Mouse (Mus musculus) kidney, embryonic 16.5 days (tissue): ENCODE data around the gene Psmd5. TPM values are rescaled to one million over a fixed set of nuclear protein-coding genes. Genes with fewer than 3 reads are reported as not detected.

Experiments used
- ATAC-seq: fragments of 200-750 bp; cut with Nextera tagmentation; 2 replicates; pipeline ENCODE4 v1.8.0; 2017; ENCODE audit warnings: moderate TSS enrichment; ENCODE audit not compliant: low FRiP score, low TSS enrichment
- H3K27ac ChIP-seq: fragments of 300-500 bp; sonication (generic); 2 replicates; pipeline ENCODE4 v1.5.1; 2014; ENCODE audit warnings: low read length
- H3K27me3 ChIP-seq: fragments of 300-500 bp; sonication (generic); 2 replicates; pipeline ENCODE4 v1.6.1; 2014; ENCODE audit warnings: low read length, control low read depth, mixed read lengths; ENCODE audit not compliant: insufficient read depth
- H3K36me3 ChIP-seq: fragments of 300-500 bp; sonication (generic); 2 replicates; pipeline ENCODE4 v1.6.1; 2014; ENCODE audit warnings: low read length, control low read depth, mixed read lengths; ENCODE audit not compliant: insufficient read depth
- H3K4me1 ChIP-seq: fragments of 300-500 bp; sonication (generic); 2 replicates; pipeline ENCODE4 v1.6.1; 2014; ENCODE audit warnings: low read length, control low read depth, mixed read lengths; ENCODE audit not compliant: insufficient read depth
- H3K4me2 ChIP-seq: fragments of 300-500 bp; sonication (generic); replicated peaks from 2 replicates; pipeline ENCODE4 v1.6.1; 2014; ENCODE audit warnings: low read depth, low read length
- H3K4me3 ChIP-seq: fragments of 300-500 bp; sonication (generic); 2 replicates; pipeline ENCODE4 v1.5.1; 2014; ENCODE audit warnings: mild to moderate bottlenecking, low read length
- H3K9ac ChIP-seq: fragments of 300-500 bp; sonication (generic); replicated peaks from 2 replicates; pipeline ENCODE4 v1.6.1; 2014; ENCODE audit warnings: low read length
- H3K9me3 ChIP-seq: fragments of 300-500 bp; sonication (generic); 2 replicates; pipeline ENCODE4 v1.6.1; 2016; ENCODE audit warnings: low read length, control low read depth
- WGBS: fragments of 180-500 bp; shearing (Covaris S2); extraction: QIAGEN DNeasy Blood & Tissue Kit; methylation state at CpG from one replicate; pipeline ENCODE4 v1.1.7; 2014; 5-methylcytosine and 5-hydroxymethylcytosine counted together
- polyA plus RNA-seq: library from polyadenylated mRNA; unstranded; fragments of >200 nt; fragmentation: Nextera tagmentation; extraction: Ambion mirVana; gene quantifications from 2 replicates; pipeline ENCODE4 v1.2.1, GENCODE M21; 2015

The Psmd5 gene
- polyA plus RNA-seq, 1 experiment from 2014 or later: 140 TPM

DNA sequence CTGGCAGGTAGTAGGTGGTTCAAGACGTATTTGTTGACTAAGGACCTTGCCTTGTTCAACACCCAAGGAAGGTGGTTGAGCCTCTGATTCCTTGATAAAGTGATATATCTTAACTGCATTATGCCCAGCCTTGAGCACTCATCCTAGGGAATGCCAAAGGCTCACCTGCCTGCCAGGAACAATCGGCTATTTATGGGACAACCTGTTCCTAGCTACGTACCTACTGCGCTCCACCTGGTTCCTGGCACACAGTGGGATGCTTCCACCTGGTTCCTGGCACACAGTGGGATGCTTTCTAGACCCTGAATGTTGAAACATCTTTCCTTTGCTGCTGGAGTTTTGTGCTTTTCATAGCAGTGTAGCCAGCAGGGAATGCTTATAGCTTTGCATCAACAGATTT, 35.0 kb upstream of the Psmd5 start:
- H3K9me3 ChIP-seq: no peaks in the 10 kb centered on the region
- H3K4me2 ChIP-seq: no peak overlapping the region
- ATAC-seq: no peak
- H3K4me1 ChIP-seq: peaks cover 15% of the 10 kb centered on the region
- no peak overlapping the region for H3K27ac ChIP-seq
- WGBS: 91% methylated on average over 4 of the region's 4 CpGs
- H3K9ac ChIP-seq: no peak overlapping the region
- 0 out of 2 replicates have a peak, but pooled peaks cover 4% of the 10 kb centered on the region for H3K36me3 ChIP-seq
- no peaks in the 10 kb centered on the region; the same call in 1 of the 2 replicates for H3K27me3 ChIP-seq
- H3K4me3 ChIP-seq: no peak overlapping the region

DNA sequence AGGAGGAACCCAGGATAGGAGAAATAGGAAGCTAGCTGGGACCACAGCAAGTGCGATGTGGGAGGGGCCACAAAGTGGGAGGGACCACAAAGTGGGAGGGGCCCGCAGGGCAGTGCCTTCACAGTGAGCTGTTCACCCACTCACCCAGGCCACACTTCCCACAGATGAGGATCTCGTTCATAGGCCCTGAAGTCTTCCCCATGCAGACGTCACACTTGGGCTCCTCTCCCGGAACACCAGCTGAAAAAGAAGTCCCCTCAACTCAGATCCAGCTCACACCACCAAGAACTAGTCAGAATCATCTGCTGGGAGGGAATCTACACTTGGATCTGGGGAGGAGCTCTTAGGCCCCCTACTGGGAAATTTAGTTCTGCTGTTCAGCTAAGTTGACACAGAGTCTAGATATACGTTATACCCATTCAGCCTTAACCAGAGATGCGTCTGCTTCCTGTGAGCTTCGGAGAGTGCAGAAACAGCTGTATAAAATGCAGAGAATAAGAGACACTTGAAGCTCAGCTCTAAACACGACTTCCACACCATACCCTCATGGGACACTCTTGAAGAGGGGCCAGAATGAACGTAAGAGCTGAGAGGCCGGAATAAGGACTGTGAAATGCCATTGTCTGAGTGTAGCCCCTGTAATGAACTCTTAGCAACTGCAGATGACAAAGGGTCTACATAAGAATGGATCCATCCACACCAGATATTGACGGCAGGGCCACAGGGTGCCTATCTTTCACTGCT, 32.3 kb upstream of the Psmd5 start:
- no peak overlapping the region for H3K4me3 ChIP-seq
- 44% methylated on average over 12 of the region's 12 CpGs for WGBS

DNA sequence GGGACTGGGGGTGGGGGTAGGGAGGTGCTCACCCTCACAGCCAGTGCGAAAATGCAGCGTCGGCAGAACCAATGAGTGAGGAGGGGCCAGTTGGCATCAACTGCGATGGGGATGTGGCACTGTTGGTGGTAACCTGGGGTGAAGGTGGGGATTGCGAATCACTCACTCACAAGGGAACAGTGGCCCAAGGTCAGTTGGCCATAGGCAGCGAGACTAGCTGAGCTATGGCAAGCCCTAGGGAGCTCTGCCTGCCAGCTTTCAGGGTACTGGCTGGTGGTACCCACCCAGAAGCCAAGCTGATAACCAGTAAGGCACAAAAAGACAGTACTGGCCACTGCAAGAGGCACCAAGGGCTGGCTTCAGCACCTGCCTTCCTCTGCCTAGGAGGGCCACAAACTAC, 31.7 kb upstream of the Psmd5 start:
- Histone ChIP-seq H3K4me3 (no peak overlapping the region), H3K4me2 (no peak overlapping the region), H3K27me3 (no peaks in the 10 kb centered on the region), H3K9me3 (no peaks in the 10 kb centered on the region), H3K27ac (no peak overlapping the region), H3K36me3 (peaks cover 13% of the 10 kb centered on the region; the same call in 1 of the 2 replicates), H3K4me1 (peaks cover 3% of the 10 kb centered on the region; the same call in 1 of the 2 replicates), H3K9ac (no peak overlapping the region)
- 63% methylated on average over 6 of the region's 6 CpGs for WGBS
- no peak for ATAC-seq

More for the DNA sequence above, 32.3 kb upstream of the Psmd5 start:
- Histone ChIP-seq H3K9ac (no peak overlapping the region), H3K27ac (no peak overlapping the region), H3K4me1 (peaks cover 3% of the 10 kb centered on the region; the same call in 1 of the 2 replicates), H3K27me3 (no peaks in the 10 kb centered on the region; the same call in 1 of the 2 replicates), H3K36me3 (peaks cover 10% of the 10 kb centered on the region; the same call in 1 of the 2 replicates), H3K4me2 (no peak overlapping the region), H3K9me3 (no peaks in the 10 kb centered on the region)
- no peak for ATAC-seq

DNA sequence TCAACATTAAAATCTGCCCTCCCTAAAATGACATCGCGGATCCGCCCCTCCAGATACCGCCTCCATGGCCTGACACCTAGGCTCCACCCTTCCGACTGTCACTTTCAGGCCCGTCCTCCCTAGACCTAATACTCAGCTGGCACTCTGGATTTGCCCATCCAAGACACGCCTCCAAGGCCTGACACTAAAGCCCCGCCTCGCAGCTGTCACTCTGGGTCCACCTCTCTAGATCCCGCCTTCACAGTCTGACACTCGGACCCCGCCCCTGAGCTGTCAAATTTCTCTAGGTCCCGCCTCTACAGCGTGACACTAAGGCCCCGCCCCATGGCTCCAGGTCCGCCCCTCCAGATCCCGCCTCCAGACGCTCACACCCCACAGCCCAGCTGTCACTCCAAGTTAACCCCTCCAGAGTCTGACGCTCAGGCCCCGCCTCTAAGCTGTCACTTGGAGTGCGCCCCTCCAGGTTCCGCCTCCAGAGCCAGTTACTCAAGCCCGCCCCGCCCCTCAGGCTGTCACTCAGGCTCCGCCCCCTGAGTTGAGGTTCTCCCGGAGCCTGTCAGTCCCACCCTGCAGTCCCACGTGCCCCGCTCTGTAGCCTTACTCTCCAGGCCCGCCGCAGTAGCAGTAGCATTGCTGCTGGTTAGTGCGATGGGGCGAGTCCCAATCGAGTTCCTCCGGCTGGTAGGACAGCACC, 30.2 kb upstream of the Psmd5 start:
- Histone ChIP-seq H3K9ac (peak overlapping the region; percentile 49), H3K36me3 (peaks cover 13% of the 10 kb centered on the region; the same call in 1 of the 2 replicates), H3K9me3 (no peaks in the 10 kb centered on the region), H3K4me2 (peak overlapping the region; percentile 61), H3K27ac (0 out of 2 replicates have a peak overlapping the region, but pooled peaks have one; percentile 9), H3K27me3 (no peaks in the 10 kb centered on the region), H3K4me1 (peaks cover 3% of the 10 kb centered on the region; the same call in 1 of the 2 replicates), H3K4me3 (peak overlapping the region; percentile 36)
- ATAC-seq: peak; percentile 96
- WGBS: 1% methylated on average over 34 of the region's 34 CpGs

DNA sequence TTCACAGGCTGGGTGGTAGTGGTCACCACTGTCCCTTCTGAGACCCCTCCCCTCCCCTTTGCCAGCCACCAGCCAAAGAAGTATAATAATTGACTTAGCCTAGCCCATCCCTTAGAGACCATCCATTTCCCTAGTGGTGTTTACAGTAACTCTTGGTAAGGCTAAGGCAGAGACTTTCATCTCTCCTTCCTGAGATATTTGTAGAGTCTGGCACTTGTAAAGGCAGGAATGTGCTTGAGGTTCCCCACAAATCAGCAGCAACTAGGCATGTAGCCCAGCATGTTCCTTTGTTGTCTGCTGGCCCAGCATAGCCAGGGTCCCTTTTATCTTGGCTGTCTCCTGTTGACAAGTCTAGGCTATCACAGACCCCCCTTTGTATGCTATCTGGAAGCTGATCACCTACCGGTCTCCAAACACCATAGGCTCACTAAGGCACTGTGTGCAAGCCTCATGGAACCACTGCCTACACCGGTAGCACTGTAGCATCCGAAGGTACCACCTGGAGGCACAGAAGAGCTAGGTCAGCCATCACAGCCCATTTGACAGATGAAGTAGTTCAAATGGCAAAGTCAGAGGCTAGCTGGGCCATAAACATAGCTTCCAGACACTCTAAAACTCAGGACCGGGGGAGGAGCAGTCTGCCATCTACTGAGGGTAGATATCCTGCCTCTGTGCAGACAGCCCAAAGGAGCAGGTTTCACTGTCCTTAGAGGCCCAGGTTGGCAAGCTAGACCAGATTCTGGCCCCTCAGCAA, 29.1 kb upstream of the Psmd5 start:
- H3K36me3 ChIP-seq: peaks cover 11% of the 10 kb centered on the region; the same call in 1 of the 2 replicates
- peaks cover 3% of the 10 kb centered on the region; the same call in 1 of the 2 replicates for H3K4me1 ChIP-seq
- no peak overlapping the region for H3K4me2 ChIP-seq
- H3K27me3 ChIP-seq: no peaks in the 10 kb centered on the region
- no peak overlapping the region for H3K27ac ChIP-seq
- no peak overlapping the region for H3K4me3 ChIP-seq
- H3K9ac ChIP-seq: no peak overlapping the region
- no peak for ATAC-seq
- no peaks in the 10 kb centered on the region for H3K9me3 ChIP-seq
- WGBS: 73% methylated on average over 4 of the region's 4 CpGs

DNA sequence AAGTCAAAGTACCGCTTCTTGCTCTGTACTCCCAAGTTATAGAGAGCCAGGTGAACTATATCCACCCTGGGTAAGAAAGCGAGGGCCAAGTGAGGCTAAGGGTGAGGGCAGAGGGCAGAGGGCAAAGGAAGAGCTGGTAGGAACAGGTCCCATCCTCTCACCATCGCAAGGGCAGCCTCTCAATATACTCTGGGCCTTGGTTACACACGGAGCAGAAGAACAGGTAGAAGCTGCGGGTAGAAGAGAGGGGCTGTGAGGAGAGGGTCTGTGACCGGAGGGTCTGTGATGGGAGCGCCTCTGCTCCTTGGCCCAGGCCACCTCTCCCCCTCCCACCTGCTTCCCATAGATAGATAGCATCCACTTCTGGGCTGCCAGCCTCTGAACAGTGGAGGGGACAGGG, 28.4 kb upstream of the Psmd5 start:
- Histone ChIP-seq H3K27ac (no peak overlapping the region), H3K4me2 (no peak overlapping the region), H3K9ac (no peak overlapping the region), H3K9me3 (no peaks in the 10 kb centered on the region), H3K27me3 (no peaks in the 10 kb centered on the region), H3K4me1 (peaks cover 3% of the 10 kb centered on the region; the same call in 1 of the 2 replicates), H3K4me3 (no peak overlapping the region), H3K36me3 (peaks cover 14% of the 10 kb centered on the region; the same call in 1 of the 2 replicates)
- WGBS: 87% methylated on average over 7 of the region's 7 CpGs
- no peak for ATAC-seq

DNA sequence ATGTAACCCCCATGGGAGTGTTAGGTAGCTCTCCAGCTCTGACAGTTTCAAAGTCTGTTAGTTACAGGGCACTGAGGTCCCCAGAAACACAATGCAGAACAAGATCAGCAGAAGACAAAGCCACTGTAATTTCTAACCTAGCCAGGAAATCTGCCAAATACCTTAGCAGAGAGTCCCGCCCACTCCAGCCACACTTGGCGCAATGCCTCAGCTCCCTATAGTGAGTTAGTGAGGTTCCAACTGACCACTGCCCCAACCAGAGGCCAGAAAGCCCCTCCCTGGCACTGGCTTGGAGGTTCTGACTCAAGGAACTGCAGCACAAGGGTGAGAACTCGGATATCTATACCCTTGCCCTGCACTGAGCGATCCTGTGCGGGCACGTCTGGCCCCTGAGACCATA, 28.0 kb upstream of the Psmd5 start:
- no peak overlapping the region for H3K4me2 ChIP-seq
- H3K36me3 ChIP-seq: peaks cover 14% of the 10 kb centered on the region; the same call in 1 of the 2 replicates
- H3K27ac ChIP-seq: no peak overlapping the region
- H3K9ac ChIP-seq: no peak overlapping the region
- no peak overlapping the region for H3K4me3 ChIP-seq
- no peaks in the 10 kb centered on the region for H3K27me3 ChIP-seq
- no peaks in the 10 kb centered on the region for H3K9me3 ChIP-seq
- WGBS: 86% methylated on average over 6 of the region's 6 CpGs
- no peak for ATAC-seq
- peaks cover 3% of the 10 kb centered on the region for H3K4me1 ChIP-seq

DNA sequence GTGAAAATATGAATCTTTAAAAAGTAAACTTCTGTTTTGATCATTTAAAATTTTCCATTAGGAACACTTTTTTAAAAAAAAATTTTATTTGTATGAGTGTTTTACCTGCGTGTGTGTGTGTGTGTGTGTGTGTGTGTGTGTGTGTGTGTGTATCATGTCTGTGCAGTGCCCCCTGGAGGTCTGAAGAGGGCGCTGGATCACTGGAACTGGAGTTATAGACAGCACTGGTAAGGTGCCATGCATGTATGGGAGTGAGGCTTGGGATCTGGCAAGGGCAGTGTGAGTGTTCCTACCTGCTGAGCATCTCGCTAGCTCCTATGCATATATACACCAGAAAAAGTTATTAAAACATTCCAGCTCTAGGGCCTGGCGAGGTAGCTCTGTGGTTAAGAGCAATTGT, 27.0 kb upstream of the Psmd5 start:
- no peak overlapping the region for H3K9ac ChIP-seq
- no peaks in the 10 kb centered on the region for H3K9me3 ChIP-seq
- WGBS: 80% methylated on average over 4 of the region's 4 CpGs
- no peaks in the 10 kb centered on the region for H3K27me3 ChIP-seq
- peaks cover 5% of the 10 kb centered on the region for H3K4me1 ChIP-seq
- no peak overlapping the region for H3K27ac ChIP-seq
- ATAC-seq: no peak
- no peak overlapping the region for H3K4me3 ChIP-seq
- peaks cover 15% of the 10 kb centered on the region; the same call in 1 of the 2 replicates for H3K36me3 ChIP-seq
- no peak overlapping the region for H3K4me2 ChIP-seq

DNA sequence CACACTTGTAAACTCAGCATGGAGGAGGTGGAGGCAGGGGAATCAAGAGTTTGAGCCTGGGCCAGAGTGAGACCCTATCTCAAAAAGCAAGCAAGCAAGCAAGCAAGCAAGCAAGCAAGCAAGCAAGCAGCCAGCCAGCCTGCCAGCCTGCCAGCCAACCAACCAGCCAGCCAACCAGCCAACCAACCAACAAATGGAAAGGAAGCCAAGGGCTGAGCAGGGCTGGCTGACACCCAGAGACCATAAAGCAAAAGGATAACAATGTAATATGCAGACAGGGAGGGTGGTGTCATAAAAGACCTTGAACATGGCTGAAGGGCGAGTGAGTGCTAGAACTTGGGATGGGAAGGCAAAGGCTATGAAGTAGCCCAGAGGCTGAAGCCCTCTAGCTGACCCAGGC, 25.6 kb upstream of the Psmd5 start:
- Histone ChIP-seq H3K27me3 (no peaks in the 10 kb centered on the region), H3K4me1 (peaks cover 5% of the 10 kb centered on the region), H3K9me3 (no peaks in the 10 kb centered on the region), H3K36me3 (peaks cover 19% of the 10 kb centered on the region; the same call in 1 of the 2 replicates), H3K27ac (no peak overlapping the region), H3K4me3 (no peak overlapping the region), H3K4me2 (no peak overlapping the region), H3K9ac (no peak overlapping the region)
- 95% methylated on average over 1 of the region's 1 CpGs for WGBS
- no peak for ATAC-seq
